Mouse (Mus musculus): ENCODE data around the gene Kcne1. TPM values are rescaled to one million over a fixed set of nuclear protein-coding genes. Genes with fewer than 3 reads are reported as not detected.

Gene Kcne1
- polyA plus RNA-seq, 1 experiment from 2014 or later: 64.5 TPM

- Histone ChIP-seq H3K36me3 (ENCODE audit: control insufficient read depth, insufficient read depth, low read length) (no peaks in the 10 kb centered on the region), H3K4me2 (no peak overlapping the region), H3K27me3 (ENCODE audit: control insufficient read depth, insufficient read depth, low read length) (no peaks in the 10 kb centered on the region), H3K4me1 (ENCODE audit: control insufficient read depth, insufficient read depth, low read length) (peaks cover 41% of the 10 kb centered on the region), H3K27ac (ENCODE audit: low read depth, low read length) (peak overlapping the region; percentile 62; the same call in 1 of the 2 replicates), H3K9me3 (replicated peaks; ENCODE audit: control insufficient read depth, low read length) (no peaks in the 10 kb centered on the region), H3K4me3 (ENCODE audit: low read depth, low read length) (no peak overlapping the region), H3K9ac (ENCODE audit: low read depth, low read length) (no peak overlapping the region)
- WGBS (ENCODE audit: insufficient replicate concordance): 33% methylated on average over 2 of the region's 2 CpGs
- peak; percentile 79 for ATAC-seq (replicated peaks; ENCODE audit: insufficient number of reproducible peaks, low FRiP score, low TSS enrichment)
Observed at GRCm38 (mm10) chr16:92369260-92369659, 10.0 kb upstream of the Kcne1 start.

GRCm38 (mm10) chr16:92365477-92365876 lies 6.2 kb upstream of the Kcne1 start:
- peak overlapping the region; percentile 12; the same call in 1 of the 2 replicates for H3K27ac ChIP-seq (ENCODE audit: low read depth, low read length)
- peaks cover 27% of the 10 kb centered on the region for H3K4me1 ChIP-seq (ENCODE audit: control insufficient read depth, insufficient read depth, low read length)
- no peaks in the 10 kb centered on the region for H3K36me3 ChIP-seq (ENCODE audit: control insufficient read depth, insufficient read depth, low read length)
- no peaks in the 10 kb centered on the region for H3K27me3 ChIP-seq (ENCODE audit: control insufficient read depth, insufficient read depth, low read length)
- H3K4me2 ChIP-seq: no peak overlapping the region
- no peaks in the 10 kb centered on the region for H3K9me3 ChIP-seq (replicated peaks; ENCODE audit: control insufficient read depth, low read length)
- WGBS (ENCODE audit: insufficient replicate concordance): 57% methylated on average over 7 of the region's 7 CpGs
- no peak for ATAC-seq (replicated peaks; ENCODE audit: insufficient number of reproducible peaks, low FRiP score, low TSS enrichment)
- no peak overlapping the region for H3K4me3 ChIP-seq (ENCODE audit: low read depth, low read length)
- H3K9ac ChIP-seq (ENCODE audit: low read depth, low read length): no peak overlapping the region

GRCm38 (mm10) chr16:92360711-92361110 lies 1.4 kb upstream of the Kcne1 start:
- no peak overlapping the region for H3K4me2 ChIP-seq
- H3K27me3 ChIP-seq (ENCODE audit: control insufficient read depth, insufficient read depth, low read length): no peaks in the 10 kb centered on the region
- H3K9ac ChIP-seq (ENCODE audit: low read depth, low read length): no peak overlapping the region
- no peak overlapping the region for H3K27ac ChIP-seq (ENCODE audit: low read depth, low read length)
- peaks cover 37% of the 10 kb centered on the region for H3K4me1 ChIP-seq (ENCODE audit: control insufficient read depth, insufficient read depth, low read length)
- no peaks in the 10 kb centered on the region for H3K9me3 ChIP-seq (replicated peaks; ENCODE audit: control insufficient read depth, low read length)
- no peaks in the 10 kb centered on the region for H3K36me3 ChIP-seq (ENCODE audit: control insufficient read depth, insufficient read depth, low read length)
- WGBS (ENCODE audit: insufficient replicate concordance): 73% methylated on average over 7 of the region's 7 CpGs
- no peak overlapping the region for H3K4me3 ChIP-seq (ENCODE audit: low read depth, low read length)
- ATAC-seq (replicated peaks; ENCODE audit: insufficient number of reproducible peaks, low FRiP score, low TSS enrichment): no peak

- Histone ChIP-seq H3K9ac (ENCODE audit: low read depth, low read length) (peak overlapping the region; percentile 52; the same call in 1 of the 2 replicates), H3K9me3 (replicated peaks; ENCODE audit: control insufficient read depth, low read length) (no peaks in the 10 kb centered on the region), H3K27me3 (ENCODE audit: control insufficient read depth, insufficient read depth, low read length) (no peaks in the 10 kb centered on the region), H3K27ac (ENCODE audit: low read depth, low read length) (no peak overlapping the region), H3K4me1 (ENCODE audit: control insufficient read depth, insufficient read depth, low read length) (peaks cover 38% of the 10 kb centered on the region), H3K36me3 (ENCODE audit: control insufficient read depth, insufficient read depth, low read length) (no peaks in the 10 kb centered on the region), H3K4me2 (peak overlapping the region; percentile 60), H3K4me3 (ENCODE audit: low read depth, low read length) (peak overlapping the region; percentile 18)
- no peak for ATAC-seq (replicated peaks; ENCODE audit: insufficient number of reproducible peaks, low FRiP score, low TSS enrichment)
- WGBS (ENCODE audit: insufficient replicate concordance): 17% methylated on average over 9 of the region's 9 CpGs
Observed at GRCm38 (mm10) chr16:92358734-92359133, 534 bp downstream of the Kcne1 start.

GRCm38 (mm10) chr16:92357566-92357965 lies 1.7 kb downstream of the Kcne1 start:
- Histone ChIP-seq H3K27ac (ENCODE audit: low read depth, low read length) (no peak overlapping the region), H3K9me3 (replicated peaks; ENCODE audit: control insufficient read depth, low read length) (no peaks in the 10 kb centered on the region), H3K4me1 (ENCODE audit: control insufficient read depth, insufficient read depth, low read length) (peaks cover 38% of the 10 kb centered on the region), H3K9ac (ENCODE audit: low read depth, low read length) (no peak overlapping the region), H3K4me2 (peak overlapping the region; percentile 33), H3K27me3 (ENCODE audit: control insufficient read depth, insufficient read depth, low read length) (no peaks in the 10 kb centered on the region), H3K36me3 (ENCODE audit: control insufficient read depth, insufficient read depth, low read length) (no peaks in the 10 kb centered on the region), H3K4me3 (ENCODE audit: low read depth, low read length) (no peak overlapping the region)
- WGBS (ENCODE audit: insufficient replicate concordance): 76% methylated on average over 10 of the region's 10 CpGs
- no peak for ATAC-seq (replicated peaks; ENCODE audit: insufficient number of reproducible peaks, low FRiP score, low TSS enrichment)

- Histone ChIP-seq H3K4me3 (ENCODE audit: low read depth, low read length) (no peak overlapping the region), H3K4me1 (ENCODE audit: control insufficient read depth, insufficient read depth, low read length) (peaks cover 38% of the 10 kb centered on the region), H3K27me3 (ENCODE audit: control insufficient read depth, insufficient read depth, low read length) (no peaks in the 10 kb centered on the region), H3K4me2 (0 out of 2 replicates have a peak overlapping the region, but pooled peaks have one; percentile 25), H3K9ac (ENCODE audit: low read depth, low read length) (peak overlapping the region; percentile 44; the same call in 1 of the 2 replicates), H3K27ac (ENCODE audit: low read depth, low read length) (no peak overlapping the region; the same call in 1 of the 2 replicates), H3K9me3 (replicated peaks; ENCODE audit: control insufficient read depth, low read length) (no peaks in the 10 kb centered on the region), H3K36me3 (ENCODE audit: control insufficient read depth, insufficient read depth, low read length) (no peaks in the 10 kb centered on the region)
- WGBS (ENCODE audit: insufficient replicate concordance): 54% methylated on average over 9 of the region's 9 CpGs
- ATAC-seq (replicated peaks; ENCODE audit: insufficient number of reproducible peaks, low FRiP score, low TSS enrichment): no peak
Observed at GRCm38 (mm10) chr16:92357023-92357422, 2.2 kb downstream of the Kcne1 start.

- Histone ChIP-seq H3K36me3 (ENCODE audit: control insufficient read depth, insufficient read depth, low read length) (no peaks in the 10 kb centered on the region), H3K9ac (ENCODE audit: low read depth, low read length) (no peak overlapping the region), H3K9me3 (replicated peaks; ENCODE audit: control insufficient read depth, low read length) (no peaks in the 10 kb centered on the region), H3K27ac (ENCODE audit: low read depth, low read length) (peak overlapping the region; percentile 0; the same call in 1 of the 2 replicates), H3K4me2 (no peak overlapping the region), H3K27me3 (ENCODE audit: control insufficient read depth, insufficient read depth, low read length) (no peaks in the 10 kb centered on the region), H3K4me1 (ENCODE audit: control insufficient read depth, insufficient read depth, low read length) (peaks cover 36% of the 10 kb centered on the region), H3K4me3 (ENCODE audit: low read depth, low read length) (no peak overlapping the region)
- WGBS (ENCODE audit: insufficient replicate concordance): 28% methylated on average over 11 of the region's 11 CpGs
- ATAC-seq (replicated peaks; ENCODE audit: insufficient number of reproducible peaks, low FRiP score, low TSS enrichment): no peak
Observed at GRCm38 (mm10) chr16:92355982-92356381, 3.3 kb downstream of the Kcne1 start.

GRCm38 (mm10) chr16:92355366-92355765 lies 3.9 kb downstream of the Kcne1 start:
- H3K36me3 ChIP-seq (ENCODE audit: control insufficient read depth, insufficient read depth, low read length): no peaks in the 10 kb centered on the region
- H3K27ac ChIP-seq (ENCODE audit: low read depth, low read length): peak overlapping the region; percentile 0; the same call in 1 of the 2 replicates
- WGBS (ENCODE audit: insufficient replicate concordance): 68% methylated on average over 5 of the region's 5 CpGs
- peaks cover 36% of the 10 kb centered on the region for H3K4me1 ChIP-seq (ENCODE audit: control insufficient read depth, insufficient read depth, low read length)
- H3K4me3 ChIP-seq (ENCODE audit: low read depth, low read length): no peak overlapping the region
- no peaks in the 10 kb centered on the region for H3K9me3 ChIP-seq (replicated peaks; ENCODE audit: control insufficient read depth, low read length)
- no peak for ATAC-seq (replicated peaks; ENCODE audit: insufficient number of reproducible peaks, low FRiP score, low TSS enrichment)
- no peaks in the 10 kb centered on the region for H3K27me3 ChIP-seq (ENCODE audit: control insufficient read depth, insufficient read depth, low read length)
- H3K9ac ChIP-seq (ENCODE audit: low read depth, low read length): peak overlapping the region; percentile 3; the same call in 1 of the 2 replicates
- no peak overlapping the region for H3K4me2 ChIP-seq

- Histone ChIP-seq H3K4me1 (ENCODE audit: control insufficient read depth, insufficient read depth, low read length) (peaks cover 30% of the 10 kb centered on the region), H3K27ac (ENCODE audit: low read depth, low read length) (no peak overlapping the region)
- 77% methylated on average over 2 of the region's 2 CpGs for WGBS (ENCODE audit: insufficient replicate concordance)
Observed at GRCm38 (mm10) chr16:92353897-92354296, 5.4 kb downstream of the Kcne1 start.

More at GRCm38 (mm10) chr16:92353897-92354296, 5.4 kb downstream of the Kcne1 start:
- no peaks in the 10 kb centered on the region for H3K27me3 ChIP-seq (ENCODE audit: control insufficient read depth, insufficient read depth, low read length)
- no peak overlapping the region for H3K4me3 ChIP-seq (ENCODE audit: low read depth, low read length)
- ATAC-seq (replicated peaks; ENCODE audit: insufficient number of reproducible peaks, low FRiP score, low TSS enrichment): no peak
- no peaks in the 10 kb centered on the region for H3K9me3 ChIP-seq (replicated peaks; ENCODE audit: control insufficient read depth, low read length)
- no peaks in the 10 kb centered on the region for H3K36me3 ChIP-seq (ENCODE audit: control insufficient read depth, insufficient read depth, low read length)
- no peak overlapping the region for H3K9ac ChIP-seq (ENCODE audit: low read depth, low read length)
- no peak overlapping the region for H3K4me2 ChIP-seq

All from heart, embryonic 11.5 days (tissue).